Mouse (Mus musculus): Measurements from ENCODE around the gene Rabgap1l. TPM values are rescaled to one million over a fixed set of nuclear protein-coding genes. Genes with fewer than 3 reads are reported as not detected.

Rabgap1l gene
- polyA plus RNA-seq, 1 experiment from 2014 or later: 12.0 TPM

GRCm38 (mm10) chr1:160275248-160275647 lies 517.8 kb downstream of the Rabgap1l start:
- ATAC-seq (replicated peaks; ENCODE audit: low FRiP score, low read depth) (no peak), DNase-seq (ENCODE audit: low spot score) (no peak)
- no peaks in the 10 kb centered on the region for H3K4me1 ChIP-seq (replicated peaks; ENCODE audit: insufficient read depth, low read length)
- no peaks in the 10 kb centered on the region for H3K9me3 ChIP-seq (replicated peaks; ENCODE audit: low read length)
- no peak overlapping the region for H3K4me2 ChIP-seq (ENCODE audit: low read length)
- WGBS: 59% methylated on average over 2 of the region's 2 CpGs
- no peaks in the 10 kb centered on the region for H3K36me3 ChIP-seq (ENCODE audit: insufficient read depth, low read length)
- no peak for TF ChIP-seq CTCF (IDR thresholded peaks at IDR 0.05; ENCODE audit: low read depth)
- no peak overlapping the region for H3K27ac ChIP-seq
- no peak overlapping the region for H3K4me3 ChIP-seq (replicated peaks; ENCODE audit: low read depth, low read length)
- no peaks in the 10 kb centered on the region for H3K27me3 ChIP-seq (ENCODE audit: insufficient read depth, low read length)
- no peak overlapping the region for H3K9ac ChIP-seq (ENCODE audit: low read depth, low read length)

GRCm38 (mm10) chr1:160273133-160273743 lies 519.8 kb downstream of the Rabgap1l start:
- WGBS: 74% methylated on average over 7 of the region's 7 CpGs
- no peak for ATAC-seq (replicated peaks; ENCODE audit: low FRiP score, low read depth)

GRCm38 (mm10) chr1:160271282-160271967 lies 521.6 kb downstream of the Rabgap1l start:
- no peak for DNase-seq (ENCODE audit: low spot score)
- WGBS: 50% methylated on average over 1 of the region's 1 CpGs

More at GRCm38 (mm10) chr1:160273133-160273743, 519.8 kb downstream of the Rabgap1l start:
- no peaks in the 10 kb centered on the region for H3K9me3 ChIP-seq (replicated peaks; ENCODE audit: low read length)
- no peak overlapping the region for H3K27ac ChIP-seq
- no peaks in the 10 kb centered on the region for H3K4me1 ChIP-seq (replicated peaks; ENCODE audit: insufficient read depth, low read length)
- H3K27me3 ChIP-seq (ENCODE audit: insufficient read depth, low read length): no peaks in the 10 kb centered on the region
- no peak overlapping the region for H3K4me2 ChIP-seq (ENCODE audit: low read length)
- no peak for DNase-seq (ENCODE audit: low spot score)
- no peaks in the 10 kb centered on the region for H3K36me3 ChIP-seq (ENCODE audit: insufficient read depth, low read length)
- no peak overlapping the region for H3K4me3 ChIP-seq (replicated peaks; ENCODE audit: low read depth, low read length)
- H3K9ac ChIP-seq (ENCODE audit: low read depth, low read length): no peak overlapping the region
- no peak for TF ChIP-seq CTCF (IDR thresholded peaks at IDR 0.05; ENCODE audit: low read depth)

GRCm38 (mm10) chr1:160268322-160268721 lies 524.7 kb downstream of the Rabgap1l start:
- no peak for TF ChIP-seq CTCF (IDR thresholded peaks at IDR 0.05; ENCODE audit: low read depth)
- Histone ChIP-seq H3K36me3 (ENCODE audit: insufficient read depth, low read length) (no peaks in the 10 kb centered on the region), H3K4me1 (replicated peaks; ENCODE audit: insufficient read depth, low read length) (no peaks in the 10 kb centered on the region), H3K4me3 (replicated peaks; ENCODE audit: low read depth, low read length) (no peak overlapping the region), H3K27ac (no peak overlapping the region), H3K27me3 (ENCODE audit: insufficient read depth, low read length) (no peaks in the 10 kb centered on the region), H3K9me3 (replicated peaks; ENCODE audit: low read length) (no peaks in the 10 kb centered on the region), H3K9ac (ENCODE audit: low read depth, low read length) (no peak overlapping the region), H3K4me2 (ENCODE audit: low read length) (no peak overlapping the region)
- DNase-seq (ENCODE audit: low spot score): no peak
- WGBS: 65% methylated on average over 3 of the region's 3 CpGs
- ATAC-seq (replicated peaks; ENCODE audit: low FRiP score, low read depth): no peak

More at GRCm38 (mm10) chr1:160271282-160271967, 521.6 kb downstream of the Rabgap1l start:
- Histone ChIP-seq H3K27ac (no peak overlapping the region), H3K4me3 (replicated peaks; ENCODE audit: low read depth, low read length) (no peak overlapping the region), H3K4me1 (replicated peaks; ENCODE audit: insufficient read depth, low read length) (no peaks in the 10 kb centered on the region), H3K36me3 (ENCODE audit: insufficient read depth, low read length) (no peaks in the 10 kb centered on the region), H3K4me2 (ENCODE audit: low read length) (no peak overlapping the region), H3K9me3 (replicated peaks; ENCODE audit: low read length) (no peaks in the 10 kb centered on the region), H3K27me3 (ENCODE audit: insufficient read depth, low read length) (no peaks in the 10 kb centered on the region), H3K9ac (ENCODE audit: low read depth, low read length) (no peak overlapping the region)
- ATAC-seq (replicated peaks; ENCODE audit: low FRiP score, low read depth): no peak
- no peak for TF ChIP-seq CTCF (IDR thresholded peaks at IDR 0.05; ENCODE audit: low read depth)

GRCm38 (mm10) chr1:160263630-160264346 lies 529.2 kb downstream of the Rabgap1l start:
- no peaks in the 10 kb centered on the region for H3K36me3 ChIP-seq (ENCODE audit: insufficient read depth, low read length)
- H3K9me3 ChIP-seq (replicated peaks; ENCODE audit: low read length): no peaks in the 10 kb centered on the region
- no peaks in the 10 kb centered on the region for H3K4me1 ChIP-seq (replicated peaks; ENCODE audit: insufficient read depth, low read length)
- H3K27ac ChIP-seq: no peak overlapping the region
- no peak for ATAC-seq (replicated peaks; ENCODE audit: low FRiP score, low read depth)
- no peak overlapping the region for H3K4me3 ChIP-seq (replicated peaks; ENCODE audit: low read depth, low read length)
- no peak for DNase-seq (ENCODE audit: low spot score)
- no peak overlapping the region for H3K4me2 ChIP-seq (ENCODE audit: low read length)
- H3K27me3 ChIP-seq (ENCODE audit: insufficient read depth, low read length): no peaks in the 10 kb centered on the region
- no peak overlapping the region for H3K9ac ChIP-seq (ENCODE audit: low read depth, low read length)
- no peak for TF ChIP-seq CTCF (IDR thresholded peaks at IDR 0.05; ENCODE audit: low read depth)
- WGBS: 82% methylated on average over 16 of the region's 16 CpGs

GRCm38 (mm10) chr1:160263053-160263452 lies 530.0 kb downstream of the Rabgap1l start:
- H3K27ac ChIP-seq: no peak overlapping the region
- H3K4me3 ChIP-seq (replicated peaks; ENCODE audit: low read depth, low read length): no peak overlapping the region
- no peaks in the 10 kb centered on the region for H3K27me3 ChIP-seq (ENCODE audit: insufficient read depth, low read length)
- ATAC-seq (replicated peaks; ENCODE audit: low FRiP score, low read depth) (no peak), DNase-seq (ENCODE audit: low spot score) (no peak)
- 79% methylated on average over 5 of the region's 5 CpGs for WGBS
- no peak for TF ChIP-seq CTCF (IDR thresholded peaks at IDR 0.05; ENCODE audit: low read depth)
- no peak overlapping the region for H3K9ac ChIP-seq (ENCODE audit: low read depth, low read length)
- H3K4me1 ChIP-seq (replicated peaks; ENCODE audit: insufficient read depth, low read length): no peaks in the 10 kb centered on the region
- no peaks in the 10 kb centered on the region for H3K9me3 ChIP-seq (replicated peaks; ENCODE audit: low read length)
- H3K4me2 ChIP-seq (ENCODE audit: low read length): no peak overlapping the region
- no peaks in the 10 kb centered on the region for H3K36me3 ChIP-seq (ENCODE audit: insufficient read depth, low read length)

Measured in kidney, postnatal 0 days (tissue).